Mouse (Mus musculus) CH12.LX (cell line): ENCODE results near the gene Abi1. TPM values are rescaled to one million over a fixed set of nuclear protein-coding genes. Genes with fewer than 3 reads are reported as not detected.
A peak's percentile ranks its signal among the peaks of the same experiment; 100 is the strongest.

ENCODE experiments used
- DNase-seq: peaks from one replicate; pipeline ENCODE4 v3.0.0-alpha.2; 2013; ENCODE audit errors: extremely low read depth
- H3K27ac ChIP-seq: 2 replicates; pipeline ENCODE4 v1.5.1; 2012; ENCODE audit warnings: low read depth, mild to moderate bottlenecking, control low read depth, moderate library complexity; ENCODE audit not compliant: insufficient read depth
- H3K27me3 ChIP-seq: replicated peaks from 2 replicates; pipeline ENCODE3; 2012; ENCODE audit warnings: inconsistent platforms
- H3K36me3 ChIP-seq, 2 experiments: replicated peaks in 1 of 2; 2 replicates each; pipeline versions ENCODE3 to v1.6.1; 2012; ENCODE audit warnings: inconsistent platforms in 1 of 2, low read length in 1 of 2, mild to moderate bottlenecking in 1 of 2, mixed read lengths in 1 of 2, moderate library complexity in 1 of 2; ENCODE audit not compliant: control insufficient read depth in 1 of 2, insufficient read depth in 1 of 2
- H3K4me1 ChIP-seq, 2 experiments: 2 replicates each; pipeline ENCODE4 v1.6.1; 2012; ENCODE audit warnings: inconsistent platforms in 1 of 2, moderate library complexity in 1 of 2; ENCODE audit not compliant: insufficient read depth in 2 of 2, control insufficient read depth in 1 of 2
- H3K4me2 ChIP-seq: 2 replicates; pipeline ENCODE4 v1.6.1; 2012; ENCODE audit warnings: low read depth, mild to moderate bottlenecking, control low read depth; ENCODE audit not compliant: poor library complexity, insufficient read depth, severe bottlenecking
- H3K4me3 ChIP-seq, 3 experiments: fragments of 150-350 bp in 1 of 3; sonication (generic) in 1 of 3; replicated peaks in 1 of 3; 2 replicates each; pipeline versions ENCODE3 to v1.5.1; 2011 to 2012; ENCODE audit warnings: low read depth in 2 of 3, low read length in 2 of 3, mild to moderate bottlenecking in 2 of 3, moderate library complexity in 2 of 3, control low read depth in 1 of 3, improper control_type of control experiment in 1 of 3, inconsistent platforms in 1 of 3, mixed read lengths in 1 of 3; ENCODE audit not compliant: poor library complexity in 1 of 3
- H3K79me2 ChIP-seq: replicated peaks from 2 replicates; pipeline ENCODE4 v1.6.1; 2012; ENCODE audit warnings: mild to moderate bottlenecking, moderate library complexity; ENCODE audit not compliant: control insufficient read depth, poor library complexity, insufficient read depth, severe bottlenecking; ENCODE audit errors: extremely low read depth
- H3K9ac ChIP-seq: 2 replicates; pipeline ENCODE4 v1.6.1; 2012; ENCODE audit warnings: low read depth, mild to moderate bottlenecking, control low read depth, moderate library complexity; ENCODE audit not compliant: insufficient read depth
- H3K9me3 ChIP-seq: replicated peaks from 2 replicates; pipeline ENCODE3; 2012; ENCODE audit warnings: low read length, inconsistent platforms, mixed read lengths
- EP300 ChIP-seq: IDR thresholded peaks from 2 replicates; pipeline ENCODE4 v1.6.1; 2011; ENCODE audit warnings: low read length, improper control_type of control experiment
- ETS1 ChIP-seq: conservative IDR thresholded peaks from 2 replicates; pipeline ENCODE4 v1.6.1; 2012; ENCODE audit warnings: low read depth, mild to moderate bottlenecking, inconsistent platforms, low read length, improper control_type of control experiment, moderate library complexity
- GABPA ChIP-seq: IDR thresholded peaks from 2 replicates; pipeline ENCODE4 v1.6.1; 2012; ENCODE audit warnings: low read depth, low read length, improper control_type of control experiment, inconsistent platforms; ENCODE audit not compliant: insufficient replicate concordance
- IRF4 ChIP-seq: IDR thresholded peaks from 2 replicates; pipeline ENCODE4 v1.6.1; 2014; ENCODE audit warnings: low read depth, mild to moderate bottlenecking, inconsistent platforms, low read length, improper control_type of control experiment
- JUN ChIP-seq: IDR thresholded peaks from 2 replicates; pipeline ENCODE4 v1.6.1; 2011; ENCODE audit warnings: low read depth, mild to moderate bottlenecking, low read length, improper control_type of control experiment, moderate library complexity; ENCODE audit not compliant: insufficient read depth
- JUND ChIP-seq: conservative IDR thresholded peaks from 2 replicates; pipeline ENCODE4 v1.6.1; 2011; ENCODE audit warnings: low read depth, low read length, improper control_type of control experiment
- KAT2A ChIP-seq: IDR thresholded peaks from 2 replicates; pipeline ENCODE4 v1.6.1; 2012; ENCODE audit warnings: low read length, improper control_type of control experiment, inconsistent platforms; ENCODE audit not compliant: insufficient replicate concordance
- MAZ ChIP-seq: IDR thresholded peaks from 2 replicates; pipeline ENCODE4 v1.6.1; 2012; ENCODE audit warnings: low read depth, mild to moderate bottlenecking, inconsistent platforms, low read length, improper control_type of control experiment, moderate library complexity
- MEF2A ChIP-seq: IDR thresholded peaks from 2 replicates; pipeline ENCODE4 v1.6.1; 2014; ENCODE audit warnings: low read depth, mild to moderate bottlenecking, inconsistent platforms, low read length, improper control_type of control experiment, borderline replicate concordance
- NRF1 ChIP-seq: IDR thresholded peaks from 2 replicates; pipeline ENCODE4 v1.6.1; 2014; ENCODE audit warnings: low read depth, mild to moderate bottlenecking, inconsistent platforms, low read length, improper control_type of control experiment, moderate library complexity
- PAX5 ChIP-seq: IDR thresholded peaks from 2 replicates; pipeline ENCODE4 v1.6.1; 2012; ENCODE audit warnings: low read length, inconsistent platforms, mixed read lengths
- RCOR1 ChIP-seq: conservative IDR thresholded peaks from 2 replicates; pipeline ENCODE4 v1.6.1; 2012; ENCODE audit warnings: low read depth, mild to moderate bottlenecking, inconsistent platforms, low read length, improper control_type of control experiment
- SIN3A ChIP-seq: IDR thresholded peaks from 2 replicates; pipeline ENCODE4 v1.6.1; 2012; ENCODE audit warnings: low read length, improper control_type of control experiment, inconsistent platforms
- SMC3 ChIP-seq: IDR thresholded peaks from 2 replicates; pipeline ENCODE4 v1.6.1; 2011; ENCODE audit warnings: low read depth, low read length, improper control_type of control experiment
- TBP ChIP-seq: conservative IDR thresholded peaks from 2 replicates; pipeline ENCODE4 v1.6.1; 2011; ENCODE audit warnings: low read depth, low read length, improper control_type of control experiment
- TCF12 ChIP-seq: IDR thresholded peaks from 2 replicates; pipeline ENCODE4 v1.6.1; 2014; ENCODE audit warnings: low read depth, mild to moderate bottlenecking, inconsistent platforms, low read length, improper control_type of control experiment
- UBTF ChIP-seq: IDR thresholded peaks from 2 replicates; pipeline ENCODE4 v1.6.1; 2012; ENCODE audit warnings: low read depth, mild to moderate bottlenecking, inconsistent platforms, low read length, improper control_type of control experiment, moderate library complexity
- ZMIZ1 ChIP-seq: IDR thresholded peaks from 2 replicates; pipeline ENCODE4 v1.6.1; 2012; ENCODE audit warnings: low read depth, mild to moderate bottlenecking, inconsistent platforms, low read length, improper control_type of control experiment
- ZNF384 ChIP-seq: IDR thresholded peaks from 2 replicates; pipeline ENCODE4 v1.6.1; 2012; ENCODE audit warnings: low read depth, low read length, improper control_type of control experiment, inconsistent platforms
- dilution Hi-C: fragments of 300-500 bp; cut with MboI; formaldehyde crosslinking; loops from 2 replicates; pipeline ENCODE4 v1.14.3; 2020; ENCODE audit warnings: low sequenced_read_pairs; ENCODE audit not compliant: extremely low pct_unique_long_range_greater_than_20kb, extremely low pct_ligation_motif_present
- in situ Hi-C: fragments of 300-500 bp; cut with MboI; formaldehyde crosslinking; loops from 3 replicates; pipeline ENCODE4 v1.14.3; 2019; ENCODE audit warnings: low sequenced_read_pairs, low pct_ligation_motif_present, low pct_unique_long_range_greater_than_20kb, mixed read lengths
- polyA plus RNA-seq: library from polyadenylated mRNA; unstranded; fragments of >175 nt; gene quantifications from 2 replicates; pipeline ENCODE4 v1.2.1, GENCODE M21; 2012; ENCODE audit warnings: low read depth; ENCODE audit not compliant: insufficient read length
- total RNA-seq, 2 experiments: library from RNA; depleted of rRNA; stranded (reverse); fragments of 300-350 nt in 1 of 2; fragments of >200 nt in 1 of 2; gene quantifications; 2 replicates each; pipeline ENCODE4 v1.2.3; 2012 to 2014

Abi1 gene
- total and polyA plus RNA-seq, 3 experiments: 45.7 to 104 (median 74.6) TPM

DNA sequence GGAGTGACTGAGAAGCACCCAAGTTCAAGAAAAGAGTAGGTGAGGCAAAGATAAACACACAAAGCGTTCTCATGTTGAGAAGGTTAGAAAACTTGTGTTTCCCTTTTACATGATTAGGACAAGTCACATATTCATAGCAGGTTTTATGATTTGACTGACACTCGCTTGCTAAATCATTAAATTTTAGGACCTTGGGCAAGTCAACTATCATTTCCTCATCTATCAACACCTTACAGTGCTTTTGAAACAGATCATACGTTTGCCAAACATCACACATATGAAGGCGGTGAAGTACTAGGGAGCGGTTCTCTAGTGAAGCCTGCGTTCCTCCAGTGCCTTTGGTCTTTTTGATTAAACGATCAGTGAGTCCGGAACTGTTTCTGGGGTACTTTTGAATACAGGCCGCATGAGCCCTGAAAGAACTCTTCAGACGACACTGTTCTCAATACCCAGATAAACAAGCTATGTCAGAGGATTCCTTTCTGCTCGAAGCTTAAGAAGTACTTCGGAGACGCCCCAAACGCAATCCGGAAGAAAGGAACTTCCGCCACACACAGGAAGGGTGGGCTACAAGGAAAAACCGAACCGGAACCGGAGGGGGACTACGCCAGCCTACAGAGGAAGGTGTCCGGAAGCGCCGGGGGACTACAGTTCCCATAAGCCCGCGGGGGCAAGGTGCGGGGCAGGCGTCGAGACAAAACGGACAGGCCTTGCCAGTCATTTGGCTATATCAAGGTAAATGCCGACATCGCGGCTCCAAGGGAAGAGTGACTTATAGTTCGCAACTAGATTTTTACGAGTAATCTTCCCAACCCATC, 27.7 kb upstream of the Abi1 start, which contains the start of gene Acbd5 (continued):
- TF ChIP-seq RCOR1 (no peak), EP300 (no peak), SMC3 (no peak), ZMIZ1 (peak; percentile 89), IRF4 (no peak), MAZ (peak; percentile 82), PAX5 (no peak), KAT2A (peak; percentile 95), TBP (peak; percentile 91), GABPA (peak; percentile 61; the same call in 1 of the 2 replicates), MEF2A (peak; percentile 57; the same call in 1 of the 2 replicates)

DNA sequence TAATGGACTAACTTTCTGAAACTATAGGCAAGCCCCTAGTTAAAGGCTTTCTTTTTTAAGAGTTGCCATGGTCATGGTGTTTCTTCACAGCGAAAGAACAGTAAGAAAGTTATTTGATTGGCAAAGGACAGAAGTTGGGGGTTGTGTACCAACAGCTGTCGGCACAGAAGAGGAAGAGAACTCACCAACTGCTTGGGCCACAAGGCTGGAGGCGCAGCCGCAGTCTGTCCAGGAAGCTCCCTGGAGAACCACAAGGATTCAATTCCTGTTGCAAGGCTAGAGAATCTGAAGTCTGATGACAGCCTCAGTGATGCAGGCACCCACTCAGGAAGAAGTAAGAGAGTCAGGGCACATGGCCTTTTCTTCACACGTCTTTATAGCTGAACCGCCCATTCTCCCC, 12.5 kb upstream of the Abi1 start:
- Histone ChIP-seq H3K4me3 (no peak overlapping the region), H3K4me1 (peaks cover 0 to 5% of the 10 kb centered on the region in 2 experiments; a peak in 1 of 4 replicates), H3K79me2 (no peaks in the 10 kb centered on the region), H3K9me3 (peaks cover 4% of the 10 kb centered on the region), H3K27ac (no peak overlapping the region), H3K27me3 (no peaks in the 10 kb centered on the region), H3K36me3 (no peaks in the 10 kb centered on the region), H3K4me2 (no peak overlapping the region), H3K9ac (no peak overlapping the region)
- no peak for DNase-seq
- dilution Hi-C loops (no loop called here), in situ Hi-C loops (no loop called here)
- TF ChIP-seq JUND (no peak), SIN3A (no peak), MEF2A (no peak), NRF1 (no peak), ZNF384 (no peak), TCF12 (no peak), UBTF (no peak), JUN (no peak), ETS1 (no peak), IRF4 (no peak)
- TF ChIP-seq, all 38 proteins: peak for 0
